Mouse (Mus musculus): ENCODE results near the gene Far2.
"Not testable (repeated sequence)": the region's sequence is repeated elsewhere in the genome, so short reads cannot be mapped to it uniquely, and the experiment has no call there.

Gene Far2

DNA sequence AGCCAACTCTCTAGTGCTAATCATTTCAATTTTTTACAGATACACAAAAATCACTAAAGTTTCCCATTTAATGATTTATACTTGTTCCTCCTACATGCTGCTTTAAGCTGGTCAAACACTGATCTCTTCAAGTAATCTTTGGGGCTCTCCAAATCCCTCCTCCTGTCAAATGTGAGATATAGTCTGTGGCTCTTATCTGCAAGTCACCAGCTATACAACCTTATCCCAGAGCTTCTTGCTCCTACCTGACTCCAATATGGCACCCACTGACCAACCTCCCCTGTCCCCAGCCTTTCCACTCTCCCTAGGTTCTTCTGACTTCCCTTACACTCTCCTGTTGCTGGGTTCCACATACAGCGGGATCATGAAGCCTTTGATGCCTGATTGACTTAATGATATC lies 70.6 kb downstream of the Far2 start:
- in situ Hi-C loops (cut with MboI), result no loop called here

DNA sequence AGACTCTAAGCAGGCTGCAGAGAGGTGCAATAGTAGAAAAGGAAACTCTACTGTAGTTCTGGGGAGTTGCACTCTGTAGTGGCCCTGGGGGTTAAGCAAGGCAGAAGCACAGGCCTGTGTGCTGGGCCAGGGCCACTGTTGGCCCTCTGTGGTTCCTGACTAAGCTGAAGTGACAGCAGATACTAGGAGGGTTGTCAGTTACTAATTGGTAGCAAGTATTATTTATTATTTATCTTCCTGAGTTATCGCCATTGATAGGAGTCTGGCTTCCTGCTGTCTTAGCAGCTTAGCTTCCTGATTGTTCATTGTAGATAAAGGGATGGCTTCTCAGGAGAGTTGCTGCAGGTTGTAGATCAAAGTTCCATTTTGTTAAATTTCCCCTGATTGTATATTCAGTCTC lies 73.6 kb downstream of the Far2 start:
- in situ Hi-C loops (cut with MboI), result no loop called here

DNA sequence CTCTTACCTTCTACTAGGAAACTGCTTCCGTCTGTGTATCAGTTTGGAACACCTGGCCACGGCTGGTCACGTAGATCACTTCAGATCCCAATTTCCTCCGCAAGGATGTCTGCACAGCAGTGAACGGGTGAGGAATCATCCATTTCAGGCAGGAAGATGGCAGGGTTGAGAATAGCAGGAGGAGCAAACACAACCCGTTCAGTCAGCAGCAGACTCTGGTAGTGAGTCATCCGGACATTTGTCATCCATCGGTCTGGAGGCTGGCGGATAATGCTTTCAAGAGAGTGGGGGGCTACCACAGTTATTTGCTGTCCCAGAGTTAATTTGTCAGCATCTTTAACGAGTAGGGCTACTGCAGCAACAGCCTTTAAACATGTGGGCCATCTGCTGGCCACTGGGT lies 79.8 kb downstream of the Far2 start:
- in situ Hi-C loops (cut with MboI), result not testable (repeated sequence)

DNA sequence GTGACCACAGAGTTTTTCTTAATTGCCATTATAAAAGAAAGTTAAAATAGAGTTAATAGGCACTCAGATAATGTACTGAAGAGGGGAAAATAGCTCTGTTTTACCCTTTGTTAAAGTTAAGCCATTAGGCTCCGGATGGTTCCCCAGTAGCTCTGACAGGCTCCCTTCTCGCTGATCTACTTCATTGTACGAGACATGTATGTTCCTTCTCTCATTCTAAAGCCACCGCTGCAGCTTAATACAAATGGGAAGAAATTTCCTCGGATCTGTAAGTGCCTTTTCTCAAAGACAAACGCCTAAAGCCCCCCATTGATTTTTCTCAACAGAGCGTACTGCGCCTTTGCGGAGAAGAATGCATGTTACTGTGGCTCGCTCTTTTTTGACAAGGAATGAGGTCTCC lies 85.3 kb downstream of the Far2 start:
- in situ Hi-C loops (cut with MboI), result no loop called here

DNA sequence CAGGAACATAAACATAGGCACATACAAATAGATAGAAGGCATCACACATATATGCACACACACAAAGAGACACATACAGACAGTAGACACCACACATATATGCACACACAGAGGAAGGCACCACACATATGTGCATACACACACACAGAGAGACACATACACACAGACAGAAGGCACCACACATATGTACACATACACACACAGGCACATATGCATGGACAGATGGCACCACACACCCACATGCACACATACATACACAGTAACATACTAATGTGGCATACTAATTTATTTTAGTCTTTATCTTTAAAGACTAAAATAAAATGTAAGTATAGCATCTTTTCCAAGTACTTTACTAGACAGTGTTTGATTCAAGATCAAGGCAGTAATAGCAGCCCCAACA lies 86.5 kb downstream of the Far2 start:
- in situ Hi-C loops (cut with MboI), result no loop called here

DNA sequence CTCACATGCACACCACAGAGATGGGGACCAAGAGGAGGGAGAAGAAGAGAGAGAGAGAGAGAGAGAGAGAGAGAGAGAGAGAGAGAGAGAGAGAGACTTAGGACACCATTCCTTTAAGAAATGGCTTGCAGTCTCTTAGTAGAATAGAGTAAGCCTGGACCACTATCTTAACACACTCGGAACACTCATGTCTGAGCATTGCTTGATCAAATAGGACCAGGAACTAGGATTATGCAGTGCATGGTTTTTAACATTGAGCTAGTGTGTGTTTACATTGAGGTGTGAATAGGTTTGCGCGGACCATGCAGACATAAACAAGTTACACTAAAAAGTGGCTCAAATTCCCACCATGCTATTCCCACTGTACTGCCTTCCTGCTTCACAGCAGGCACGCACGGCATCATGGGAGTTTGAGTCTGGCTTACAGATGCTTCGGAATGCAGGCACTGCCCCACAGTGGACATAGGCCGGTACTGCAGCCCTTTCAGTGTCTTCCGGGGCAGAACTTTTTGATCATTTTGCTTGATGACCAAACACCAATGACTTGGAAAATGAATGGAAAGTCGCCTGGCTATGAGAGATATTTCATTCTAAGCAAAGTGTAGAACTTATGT lies 88.8 kb downstream of the Far2 start:
- in situ Hi-C loops (cut with MboI), result no loop called here

- in situ Hi-C loops (cut with MboI), result no loop called here
Observed at GRCm38 (mm10) chr6:148139288-148139995, 92.4 kb downstream of the Far2 start.

DNA sequence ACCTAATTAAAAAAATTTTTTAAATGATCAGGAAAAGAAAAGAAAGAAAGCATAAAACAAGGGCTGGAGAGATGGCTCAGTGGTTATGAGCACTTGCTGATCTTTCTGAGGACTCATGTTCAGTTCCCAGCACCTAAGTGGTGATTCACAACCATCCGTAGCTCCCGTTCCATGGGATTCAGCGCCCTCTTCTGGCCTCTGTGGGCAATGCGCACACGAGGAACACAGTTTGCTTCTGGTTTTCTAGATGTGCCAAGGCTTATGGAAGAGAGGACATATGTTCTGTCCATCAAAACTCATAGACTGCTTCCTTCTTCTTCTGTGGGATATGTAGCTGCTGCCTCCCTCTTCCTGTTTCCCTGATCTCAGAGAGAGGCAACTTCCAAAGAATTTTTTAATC lies 94.8 kb downstream of the Far2 start:
- in situ Hi-C loops (cut with MboI), result no loop called here

DNA sequence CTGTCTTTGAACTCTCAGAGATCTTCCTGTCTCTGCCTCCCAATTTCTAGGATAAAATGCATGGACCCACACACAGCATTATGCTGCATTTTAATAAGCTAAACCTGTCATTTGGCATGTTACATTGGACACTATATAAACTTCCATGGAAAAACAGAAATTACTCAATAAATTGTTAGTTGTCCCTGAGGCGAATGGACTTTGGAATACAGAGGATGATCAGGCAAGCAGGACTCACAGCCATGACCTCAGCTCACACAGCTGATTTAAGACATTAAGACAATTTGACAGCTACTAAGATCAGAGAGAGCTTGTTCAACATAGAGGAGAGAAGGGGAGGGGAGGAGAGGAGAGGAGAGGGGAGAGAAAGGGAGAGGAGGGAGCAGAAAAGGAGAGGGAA lies 95.4 kb downstream of the Far2 start:
- in situ Hi-C loops (cut with MboI), result no loop called here

GRCm38 (mm10) chr6:148152305-148152704 lies 105.2 kb downstream of the Far2 start:
- in situ Hi-C loops (cut with MboI), result not testable (repeated sequence)

DNA sequence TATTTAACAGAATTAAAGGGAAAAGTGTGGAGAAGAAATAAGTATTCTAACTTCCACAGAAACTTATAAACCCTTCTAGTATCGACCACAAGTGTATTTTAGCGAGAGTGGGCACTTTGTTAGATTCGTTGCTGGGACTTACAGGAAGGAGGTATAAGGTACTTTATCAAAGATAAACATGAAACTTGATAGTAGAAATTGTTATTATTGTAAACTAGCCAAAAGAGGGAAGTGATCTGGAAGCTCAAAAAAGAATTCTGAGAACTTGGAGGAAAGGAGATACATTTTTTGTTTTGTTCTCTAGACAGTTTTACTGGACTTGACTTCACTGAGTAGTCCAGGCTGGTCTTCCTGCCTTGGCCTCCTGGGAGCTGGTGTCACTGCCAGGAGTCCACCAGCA lies 125.8 kb downstream of the Far2 start:
- in situ Hi-C loops (cut with MboI), result no loop called here

DNA sequence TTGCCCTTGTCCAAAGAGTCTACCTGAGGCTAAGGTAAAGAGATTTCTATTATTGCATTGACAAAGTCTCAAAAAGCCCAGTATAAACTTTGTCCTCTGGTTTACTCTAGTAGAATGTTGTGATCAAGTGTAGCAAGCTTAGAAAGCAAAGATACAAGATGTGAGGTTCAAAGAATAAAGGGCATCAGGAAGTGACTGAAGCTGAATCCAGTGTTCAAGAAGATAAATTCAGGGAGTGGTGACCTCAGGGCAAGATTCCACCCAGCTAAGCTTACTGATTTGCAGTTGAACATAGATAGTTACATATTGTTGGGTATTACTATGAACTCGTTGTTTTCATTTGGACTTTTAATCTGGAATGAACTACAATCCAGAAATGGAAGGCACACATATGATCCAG lies 138.6 kb downstream of the Far2 start:
- in situ Hi-C loops (cut with MboI), result no loop called here

GRCm38 (mm10) chr6:148193972-148194701 lies 147.1 kb downstream of the Far2 start:
- in situ Hi-C loops (cut with MboI), result no loop called here

GRCm38 (mm10) chr6:148199177-148199576 lies 152.1 kb downstream of the Far2 start:
- in situ Hi-C loops (cut with MboI), result no loop called here

DNA sequence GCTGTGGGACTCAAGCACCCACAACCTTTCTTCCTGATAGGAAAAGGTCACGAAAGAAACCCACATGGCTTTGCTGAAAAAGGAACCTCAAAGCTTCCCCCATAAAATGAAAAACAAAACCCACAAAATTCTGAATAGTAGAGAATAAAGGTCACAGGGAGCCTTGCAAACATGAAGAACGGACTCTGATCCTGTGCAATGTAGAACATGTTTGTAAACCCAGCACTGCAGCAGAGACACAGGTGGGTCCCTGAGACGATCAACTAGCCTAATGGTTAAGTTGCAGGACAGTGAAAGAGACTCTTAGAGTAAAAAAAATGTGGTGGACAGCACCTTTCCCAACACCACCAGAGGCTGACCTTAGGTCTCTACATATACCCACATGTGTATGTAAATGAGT lies 152.7 kb downstream of the Far2 start:
- in situ Hi-C loops (cut with MboI), result loop anchor here (25.0 kb wide), 1 partner anchor 713 kb away; no protein-coding TSS in a partner anchor

DNA sequence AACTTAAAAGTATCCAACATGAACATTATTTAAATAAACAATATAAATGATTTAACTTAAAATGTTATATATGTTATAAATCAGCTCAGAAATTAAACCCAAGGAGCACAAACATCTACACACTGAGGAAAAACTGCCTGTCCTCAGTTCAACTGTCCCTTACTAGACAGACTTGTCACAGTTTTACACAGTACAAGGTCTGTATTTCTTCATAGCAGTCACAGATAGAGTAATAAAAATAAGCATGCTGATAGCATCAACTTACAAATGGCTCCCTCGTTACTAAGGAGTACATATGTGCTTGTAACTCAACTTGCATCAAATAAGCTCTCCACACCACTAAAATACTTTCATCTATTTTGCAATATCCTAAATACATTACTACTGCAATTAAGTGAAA lies 158.1 kb downstream of the Far2 start:
- in situ Hi-C loops (cut with MboI), result loop anchor here (25.0 kb wide), 1 partner anchor 707 kb away; no protein-coding TSS in a partner anchor

GRCm38 (mm10) chr6:148207522-148207921 lies 160.5 kb downstream of the Far2 start:
- in situ Hi-C loops (cut with MboI), result loop anchor here (25.0 kb wide), 1 partner anchor 705 kb away; no protein-coding TSS in a partner anchor

- in situ Hi-C loops (cut with MboI), result loop anchor here (25.0 kb wide), 1 partner anchor 701 kb away; no protein-coding TSS in a partner anchor
Observed at GRCm38 (mm10) chr6:148211391-148211876, 164.4 kb downstream of the Far2 start.

- in situ Hi-C loops (cut with MboI), result loop anchor here (25.0 kb wide), 1 partner anchor 700 kb away; no protein-coding TSS in a partner anchor
Observed at GRCm38 (mm10) chr6:148211897-148212680, 165.0 kb downstream of the Far2 start, which contains the start of gene Ergic2. Gene Ergic2 (minus strand): TSS chr6:148212374.

GRCm38 (mm10) chr6:148214765-148215164 lies 167.7 kb downstream of the Far2 start:
- in situ Hi-C loops (cut with MboI), result loop anchor here (25.0 kb wide), 1 partner anchor 698 kb away; no protein-coding TSS in a partner anchor

DNA sequence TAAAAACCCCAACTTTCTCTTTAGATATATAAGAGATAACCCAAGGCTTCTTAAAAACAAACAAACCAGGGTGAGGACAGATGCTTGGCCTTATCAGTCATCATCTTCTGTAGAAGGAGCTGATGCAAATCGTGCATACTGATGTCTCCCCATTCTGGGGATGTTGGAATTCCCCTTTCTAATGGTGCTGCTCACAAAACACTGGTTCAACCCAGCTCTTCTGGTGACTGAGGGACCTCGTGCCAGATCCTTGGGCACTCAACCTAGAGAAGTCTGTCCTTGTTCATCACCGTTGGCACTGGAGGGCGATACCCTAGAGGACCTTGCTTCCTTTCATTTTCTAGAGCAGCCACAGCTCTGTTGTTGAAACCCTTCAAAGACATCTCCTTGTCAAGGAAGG lies 169.7 kb downstream of the Far2 start:
- in situ Hi-C loops (cut with MboI), result loop anchor here (25.0 kb wide), 1 partner anchor 696 kb away; no protein-coding TSS in a partner anchor

Data from mature B cell (primary cell).